In genomic region chr19:7340371-7340779, GRCm38 (mm10) we compare ENCODE assay signal across 8 mouse cellular contexts. TPM values are rescaled to one million over a fixed set of nuclear protein-coding genes. Genes with fewer than 3 reads are reported as not detected.
DNase-seq lines count a peak whose midpoint lies in the region; ATAC-seq lines count a peak whose summit lies in the region.

No protein-coding gene starts in this region.

- ATAC-seq in liver, embryonic 16.5 days (ENCODE audit: low read depth) = no peak

- H3K9ac ChIP-seq in liver, embryonic 16.5 days (ENCODE audit: low read depth, low read length) = peak overlapping the region; percentile 97

- peak overlapping the region; percentile 97 for H3K4me3 ChIP-seq in liver, embryonic 16.5 days (ENCODE audit: low read depth, low read length)

- H3K27me3 ChIP-seq in liver, embryonic 16.5 days (ENCODE audit: control insufficient read depth, insufficient read depth, low read depth, low read length) = no peaks in the 10 kb centered on the region

- no peaks in the 10 kb centered on the region for H3K36me3 ChIP-seq in liver, embryonic 16.5 days (ENCODE audit: control insufficient read depth, insufficient read depth)

- H3K4me1 ChIP-seq in liver, embryonic 16.5 days (ENCODE audit: control insufficient read depth, low read depth, low read length) = peaks cover 50% of the 10 kb centered on the region

- WGBS in liver, embryonic 16.5 days (ENCODE audit: insufficient replicate concordance) = under 1% methylated on average over 15 of the region's 15 CpGs

- H3K4me2 ChIP-seq in liver, embryonic 16.5 days (ENCODE audit: low read depth, low read length) = peak overlapping the region; percentile 89

- peak; percentile 15 to 37 for DNase-seq in urinary bladder, adult 18-20 months (ENCODE audit: low spot score in 2 of 2)
- no peak for DNase-seq in urinary bladder, postnatal 10 days (ENCODE audit: low spot score)
- DNase-seq in cerebellum, postnatal 25 days = peak; percentile 38 to 45
- peak; percentile 21 to 25 for DNase-seq in heart, adult 9 months (ENCODE audit: low spot score in 2 of 2)
- peak; percentile 20 to 58 for DNase-seq in kidney, postnatal 25 days
- peak; percentile 22 for DNase-seq in retina, postnatal 1 day
- DNase-seq in thymus, postnatal 0 days (ENCODE audit: low spot score) = no peak

- no peaks in the 10 kb centered on the region for H3K9me3 ChIP-seq in liver, embryonic 16.5 days (replicated peaks; ENCODE audit: control insufficient read depth, low read length)

- peak overlapping the region; percentile 96; the same call in 1 of the 2 replicates for H3K27ac ChIP-seq in liver, embryonic 16.5 days (ENCODE audit: low read length)

RNA-seq across cellular contexts. Expression of gene Mark2, which starts 1.3 kb away (rescaled TPM):
- polyA plus RNA-seq in liver, embryonic 16.5 days (2015; fragmentation: Nextera tagmentation; extraction: Ambion mirVana) = 13.8 and 15.3 TPM in 2 replicates
- 48.1 and 65.1 TPM in 2 replicates for polyA plus RNA-seq in thymus, postnatal 0 days (2015; fragmentation: Nextera tagmentation; extraction: Ambion mirVana)

RNA-seq across cellular contexts. Expression of gene Spindoc, which starts 42.4 kb away (rescaled TPM):
- polyA plus RNA-seq in liver, embryonic 16.5 days (2015; fragmentation: Nextera tagmentation; extraction: Ambion mirVana) = 2.7 and 2.8 TPM in 2 replicates
- polyA plus RNA-seq in thymus, postnatal 0 days (2015; fragmentation: Nextera tagmentation; extraction: Ambion mirVana) = 28.6 and 35.2 TPM in 2 replicates

Comparison
In these comparisons a context has a peak if more than half of its experiments do, and no peak if none do; other contexts are left out.
1. DNase-seq: peak in urinary bladder, adult 18-20 months (2 of 2), cerebellum, postnatal 25 days (2 of 2), heart, adult 9 months (2 of 2), kidney, postnatal 25 days (2 of 2) and retina, postnatal 1 day (single experiment); none in urinary bladder, postnatal 10 days (single experiment) and thymus, postnatal 0 days (single experiment).